Mouse (Mus musculus) erythroid progenitor cell, adult 5-6 weeks (primary cell): ENCODE results near the gene Pld1. TPM values are rescaled to one million over a fixed set of nuclear protein-coding genes. Genes with fewer than 3 reads are reported as not detected.

ENCODE experiments used
- ATAC-seq: replicated peaks from 2 replicates; pipeline ENCODE4 v1.8.0; 2016; ENCODE audit warnings: moderate number of reproducible peaks, mild to moderate bottlenecking, moderate TSS enrichment, inconsistent platforms; ENCODE audit not compliant: poor library complexity, low FRiP score, severe bottlenecking
- total RNA-seq, 2 experiments: library from RNA; stranded (forward) in 1 of 2; stranded (reverse) in 1 of 2; fragments of 150-400 nt in 1 of 2; fragments of 186-747, 209-891 nt in 1 of 2; gene quantifications; 2 replicates each; pipeline versions ENCODE4 v1.2.3 to v1.2.4; 2015 to 2017; ENCODE audit warnings: low replicate concordance in 2 of 2

The Pld1 gene
- total RNA-seq, 2 experiments from 2014 or later, result 0.61 to 2.9 TPM

- ATAC-seq, result no peak
Measured at GRCm38 (mm10) chr3:28034707-28035333, 96.3 kb downstream of the Pld1 start.

- ATAC-seq, result no peak
Measured at GRCm38 (mm10) chr3:28037320-28037932, 98.9 kb downstream of the Pld1 start.

- ATAC-seq, result no peak
Measured at GRCm38 (mm10) chr3:28038106-28038505, 99.6 kb downstream of the Pld1 start.

GRCm38 (mm10) chr3:28039760-28040159 lies 101.3 kb downstream of the Pld1 start:
- ATAC-seq, result no peak

- no peak for ATAC-seq
Measured at GRCm38 (mm10) chr3:28041236-28041635, 102.7 kb downstream of the Pld1 start.

- ATAC-seq, result no peak
Measured at GRCm38 (mm10) chr3:28042366-28042765, 103.9 kb downstream of the Pld1 start.

GRCm38 (mm10) chr3:28047599-28047998 lies 109.1 kb downstream of the Pld1 start:
- ATAC-seq, result no peak

GRCm38 (mm10) chr3:28049526-28049925 lies 111.0 kb downstream of the Pld1 start:
- ATAC-seq, result no peak

GRCm38 (mm10) chr3:28053076-28053475 lies 114.6 kb downstream of the Pld1 start:
- no peak for ATAC-seq

- no peak for ATAC-seq
Measured at GRCm38 (mm10) chr3:28060713-28061112, 122.2 kb downstream of the Pld1 start.

- ATAC-seq, result no peak
Measured at GRCm38 (mm10) chr3:28061155-28061554, 122.7 kb downstream of the Pld1 start.

- no peak for ATAC-seq
Measured at GRCm38 (mm10) chr3:28079211-28079610, 140.7 kb downstream of the Pld1 start.

- ATAC-seq, result no peak
Measured at GRCm38 (mm10) chr3:28080116-28080515, 141.6 kb downstream of the Pld1 start.

- ATAC-seq, result no peak
Measured at GRCm38 (mm10) chr3:28081012-28081411, 142.5 kb downstream of the Pld1 start.

GRCm38 (mm10) chr3:28083218-28083617 lies 144.7 kb downstream of the Pld1 start:
- ATAC-seq, result no peak

- no peak for ATAC-seq
Measured at GRCm38 (mm10) chr3:28084281-28084680, 145.8 kb downstream of the Pld1 start.

- no peak for ATAC-seq
Measured at GRCm38 (mm10) chr3:28091296-28091695, 152.8 kb downstream of the Pld1 start.

- no peak for ATAC-seq
Measured at GRCm38 (mm10) chr3:28091741-28092140, 153.2 kb downstream of the Pld1 start.

GRCm38 (mm10) chr3:28093684-28094302 lies 155.3 kb downstream of the Pld1 start:
- ATAC-seq, result no peak

GRCm38 (mm10) chr3:28095451-28095850 lies 157.0 kb downstream of the Pld1 start:
- ATAC-seq, result no peak

- ATAC-seq, result no peak
Measured at GRCm38 (mm10) chr3:28099175-28099574, 160.7 kb downstream of the Pld1 start.
